13 mouse cellular contexts compared by ENCODE assay signal in genomic region chr4:43177126-43177525, GRCm38 (mm10).
DNase-seq lines count a peak whose midpoint lies in the region; ATAC-seq lines count a peak whose summit lies in the region.
"Had no signal": no experiment of that assay in that cellular context is flagged by ENCODE, and none has a peak within 500 bp of the region (broad histone marks: within the 10 kb centered on the region; RNA-seq: fewer than 3 reads in every experiment).

No protein-coding gene starts in this region.

- H3K27ac ChIP-seq in heart, embryonic 11.5 days (ENCODE audit: low read depth, low read length), result no peak overlapping the region
- H3K27ac ChIP-seq in forebrain, embryonic 15.5 days (replicated peaks), result no peak overlapping the region
- H3K27ac ChIP-seq: embryonic facial prominence, embryonic 15.5 days; liver, embryonic 15.5 days; stomach, embryonic 15.5 days had no signal

- H3K4me1 ChIP-seq in heart, embryonic 11.5 days (ENCODE audit: control insufficient read depth, insufficient read depth, low read length), result no peaks in the 10 kb centered on the region
- H3K4me1 ChIP-seq in forebrain, embryonic 15.5 days, result no peaks in the 10 kb centered on the region
- H3K4me1 ChIP-seq: embryonic facial prominence, embryonic 15.5 days; liver, embryonic 15.5 days; stomach, embryonic 15.5 days had no signal

- H3K4me2 ChIP-seq in heart, embryonic 11.5 days, result no peak overlapping the region
- no peak overlapping the region for H3K4me2 ChIP-seq in forebrain, embryonic 15.5 days (replicated peaks)
- H3K4me2 ChIP-seq: embryonic facial prominence, embryonic 15.5 days; liver, embryonic 15.5 days; stomach, embryonic 15.5 days had no signal

- no peaks in the 10 kb centered on the region for H3K9me3 ChIP-seq in heart, embryonic 11.5 days (replicated peaks; ENCODE audit: control insufficient read depth, low read length)
- H3K9me3 ChIP-seq in forebrain, embryonic 15.5 days, result no peaks in the 10 kb centered on the region
- H3K9me3 ChIP-seq: embryonic facial prominence, embryonic 15.5 days; liver, embryonic 15.5 days; stomach, embryonic 15.5 days had no signal

- WGBS in heart, embryonic 11.5 days (ENCODE audit: insufficient replicate concordance), result 76% methylated on average over 2 of the region's 2 CpGs
- WGBS in forebrain, embryonic 15.5 days, result 67% methylated on average over 2 of the region's 2 CpGs

- DNase-seq in heart, adult 18-20 months, result peak; percentile 52 to 58
- DNase-seq in right cerebral cortex, postnatal 10 days (ENCODE audit: low spot score in 2 of 2), result peak; percentile 56 to 77
- DNase-seq in right cerebral cortex, postnatal 36 days (ENCODE audit: low spot score in 2 of 2), result no peak
- DNase-seq in gastrocnemius, postnatal 25 days, result peak; percentile 39
- peak; percentile 6 for DNase-seq in lung, postnatal 36 days
- no peak for DNase-seq in spleen, postnatal 14 days (ENCODE audit: low spot score in 2 of 2)
- DNase-seq: midbrain, embryonic 14.5 days had no signal

- no peak overlapping the region for H3K4me3 ChIP-seq in heart, embryonic 11.5 days (ENCODE audit: low read depth, low read length)
- no peak overlapping the region for H3K4me3 ChIP-seq in forebrain, embryonic 15.5 days
- H3K4me3 ChIP-seq: embryonic facial prominence, embryonic 15.5 days; liver, embryonic 15.5 days; stomach, embryonic 15.5 days had no signal

- H3K27me3 ChIP-seq in heart, embryonic 11.5 days (ENCODE audit: control insufficient read depth, insufficient read depth, low read length), result no peaks in the 10 kb centered on the region
- H3K27me3 ChIP-seq in forebrain, embryonic 15.5 days, result no peaks in the 10 kb centered on the region
- H3K27me3 ChIP-seq: embryonic facial prominence, embryonic 15.5 days; liver, embryonic 15.5 days; stomach, embryonic 15.5 days had no signal

- H3K9ac ChIP-seq in heart, embryonic 11.5 days (ENCODE audit: low read depth, low read length), result no peak overlapping the region
- no peak overlapping the region for H3K9ac ChIP-seq in forebrain, embryonic 15.5 days (replicated peaks)
- H3K9ac ChIP-seq: embryonic facial prominence, embryonic 15.5 days; liver, embryonic 15.5 days; stomach, embryonic 15.5 days had no signal

- ATAC-seq in heart, embryonic 11.5 days (replicated peaks; ENCODE audit: insufficient number of reproducible peaks, low FRiP score, low TSS enrichment), result no peak
- no peak for ATAC-seq in forebrain, embryonic 15.5 days (replicated peaks)
- ATAC-seq: inflammation-experienced regulatory T-cells, adult 6 months had no signal

- no peaks in the 10 kb centered on the region for H3K36me3 ChIP-seq in heart, embryonic 11.5 days (ENCODE audit: control insufficient read depth, insufficient read depth, low read length)
- no peaks in the 10 kb centered on the region for H3K36me3 ChIP-seq in forebrain, embryonic 15.5 days
- H3K36me3 ChIP-seq: embryonic facial prominence, embryonic 15.5 days; liver, embryonic 15.5 days; stomach, embryonic 15.5 days had no signal

Comparison
In these comparisons a context has a peak if more than half of its experiments do, and no peak if none do; other contexts are left out.
1. DNase-seq: peak in heart, adult 18-20 months (2 of 2), right cerebral cortex, postnatal 10 days (2 of 2), gastrocnemius, postnatal 25 days (single experiment) and lung, postnatal 36 days (single experiment); none in right cerebral cortex, postnatal 36 days (0 of 2) and spleen, postnatal 14 days (0 of 2).